In the genomic region with DNA sequence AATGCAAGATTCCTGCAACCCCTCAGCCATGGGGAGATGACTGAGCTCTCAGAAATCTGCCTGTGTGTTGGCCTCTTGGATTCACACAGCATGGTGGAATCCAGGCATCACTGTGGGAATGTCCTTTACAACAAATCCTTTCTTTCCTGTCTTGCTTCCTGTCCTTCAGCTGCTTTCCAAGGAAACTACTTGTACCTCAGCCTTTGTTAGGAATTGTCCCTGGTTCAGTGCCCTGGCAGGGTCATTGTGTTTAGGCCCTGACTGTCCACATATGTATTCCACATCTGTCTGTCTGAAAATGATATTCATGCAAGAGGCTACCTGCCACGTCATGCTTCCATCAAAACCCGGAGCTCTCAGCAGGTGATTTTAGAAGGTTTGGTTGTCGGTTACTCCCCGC, we compare ENCODE assay signal across 15 mouse cellular contexts.
"Had no signal": no experiment of that assay in that cellular context is flagged by ENCODE, and none has a peak within 500 bp of the region (broad histone marks: within the 10 kb centered on the region; RNA-seq: fewer than 3 reads in every experiment).

No protein-coding gene starts in this region.

- DNase-seq: left cerebral cortex, postnatal 4 days; lung, adult 2 months; lung, postnatal 14 days; retina, postnatal 1 day; right cerebral cortex, postnatal 4 days; spleen, adult 18-20 months; thymus, adult 2 months; thymus, postnatal 25 days had no signal

- H3K4me3 ChIP-seq: kidney, embryonic 15.5 days; limb, embryonic 13.5 days; midbrain, embryonic 12.5 days; neural tube, embryonic 13.5 days; stomach, embryonic 15.5 days had no signal

- H3K27ac ChIP-seq: kidney, embryonic 15.5 days; limb, embryonic 13.5 days; liver, embryonic 14.5 days; midbrain, embryonic 12.5 days; neural tube, embryonic 13.5 days; stomach, embryonic 15.5 days had no signal

- H3K9me3 ChIP-seq: kidney, embryonic 15.5 days; limb, embryonic 13.5 days; midbrain, embryonic 12.5 days; neural tube, embryonic 13.5 days; stomach, embryonic 15.5 days had no signal

- H3K4me1 ChIP-seq: stomach, embryonic 15.5 days had no signal

- H3K4me2 ChIP-seq: kidney, embryonic 15.5 days; limb, embryonic 13.5 days; midbrain, embryonic 12.5 days; neural tube, embryonic 13.5 days; stomach, embryonic 15.5 days had no signal

- ATAC-seq: midbrain, embryonic 16.5 days had no signal

- H3K36me3 ChIP-seq: kidney, embryonic 15.5 days; limb, embryonic 13.5 days; midbrain, embryonic 12.5 days; neural tube, embryonic 13.5 days; stomach, embryonic 15.5 days had no signal

- H3K27me3 ChIP-seq: kidney, embryonic 15.5 days; limb, embryonic 13.5 days; midbrain, embryonic 12.5 days; neural tube, embryonic 13.5 days; stomach, embryonic 15.5 days had no signal

- H3K9ac ChIP-seq: kidney, embryonic 15.5 days; limb, embryonic 13.5 days; liver, embryonic 14.5 days; midbrain, embryonic 12.5 days; neural tube, embryonic 13.5 days; stomach, embryonic 15.5 days had no signal
